Mouse (Mus musculus) embryonic facial prominence, embryonic 10.5 days (tissue): Measurements from ENCODE around the gene Slc47a1. TPM values are rescaled to one million over a fixed set of nuclear protein-coding genes. Genes with fewer than 3 reads are reported as not detected.
"Not testable (repeated sequence)": the region's sequence is repeated elsewhere in the genome, so short reads cannot be mapped to it uniquely, and the experiment has no call there.

Experiments used
- DNase-seq: peaks from one replicate; pipeline ENCODE4 v3.0.0-alpha.2; 2017; ENCODE audit warnings: low spot score
- H3K27ac ChIP-seq: fragments of 300-500 bp; sonication (generic); replicated peaks from 2 replicates; pipeline ENCODE4 v1.5.1; 2016; ENCODE audit warnings: mild to moderate bottlenecking
- H3K27me3 ChIP-seq: fragments of 300-500 bp; sonication (generic); replicated peaks from 2 replicates; pipeline ENCODE4 v1.6.1; 2016; ENCODE audit warnings: low read depth, mild to moderate bottlenecking; ENCODE audit not compliant: poor library complexity, severe bottlenecking
- H3K36me3 ChIP-seq: fragments of 300-500 bp; sonication (generic); replicated peaks from 2 replicates; pipeline ENCODE4 v1.6.1; 2016; ENCODE audit warnings: mild to moderate bottlenecking, moderate library complexity
- H3K4me1 ChIP-seq: fragments of 300-500 bp; sonication (generic); 2 replicates; pipeline ENCODE4 v1.6.1; 2016
- H3K4me3 ChIP-seq: fragments of 300-500 bp; sonication (generic); 2 replicates; pipeline ENCODE4 v1.5.1; 2016; ENCODE audit warnings: mild to moderate bottlenecking, moderate library complexity
- H3K9me3 ChIP-seq: fragments of 300-500 bp; sonication (generic); 2 replicates; pipeline ENCODE4 v1.6.1; 2016; ENCODE audit warnings: mild to moderate bottlenecking
- WGBS: fragments of 180-500 bp; shearing (Covaris S2); methylation state at CpG from one replicate; pipeline ENCODE4 v1.1.7; 2016; 5-methylcytosine and 5-hydroxymethylcytosine counted together
- polyA plus RNA-seq: library from polyadenylated mRNA; unstranded; fragments of >200 nt; fragmentation: Nextera tagmentation; extraction: Ambion mirVana; gene quantifications from 2 replicates; pipeline ENCODE4 v1.2.1, GENCODE M21; 2016

Slc47a1 gene
- polyA plus RNA-seq, result 0.05 and 0.08 TPM in 2 replicates

- Histone ChIP-seq H3K27ac (no peak within 1 kb of the TSS; the same call in 1 of the 2 replicates), H3K36me3 (no peaks in the 10 kb centered on the region), H3K4me1 (peaks cover 8% of the 10 kb centered on the region), H3K27me3 (peaks cover 62% of the 10 kb centered on the region), H3K4me3 (peak within 1 kb of the TSS; percentile 53), H3K9me3 (0 out of 2 replicates have a peak, but pooled peaks cover 2% of the 10 kb centered on the region)
- 18% methylated on average over 39 of the region's 39 CpGs for WGBS
- peak; percentile 52 for DNase-seq
Measured at GRCm38 (mm10) chr11:61377881-61378613, at the start of gene Slc47a1. Slc47a1 (minus strand) TSS chr11:61378345.

GRCm38 (mm10) chr11:61419253-61419652 is 41.1 kb upstream of the Slc47a1 start:
- 82% methylated on average over 6 of the region's 6 CpGs for WGBS
- Histone ChIP-seq H3K27ac (no peak overlapping the region), H3K9me3 (peaks cover 5% of the 10 kb centered on the region; the same call in 1 of the 2 replicates), H3K4me1 (no peaks in the 10 kb centered on the region), H3K27me3 (no peaks in the 10 kb centered on the region), H3K36me3 (no peaks in the 10 kb centered on the region), H3K4me3 (no peak overlapping the region)
- no peak for DNase-seq

- Histone ChIP-seq H3K27me3 (no peaks in the 10 kb centered on the region), H3K27ac (peak overlapping the region; percentile 31), H3K4me3 (no peak overlapping the region), H3K4me1 (no peaks in the 10 kb centered on the region), H3K36me3 (no peaks in the 10 kb centered on the region), H3K9me3 (peaks cover 5% of the 10 kb centered on the region; the same call in 1 of the 2 replicates)
- 33% methylated on average over 6 of the region's 6 CpGs for WGBS
- peak; percentile 88 for DNase-seq
Measured at GRCm38 (mm10) chr11:61417945-61418551, 39.9 kb upstream of the Slc47a1 start.

GRCm38 (mm10) chr11:61416540-61416939 is 38.4 kb upstream of the Slc47a1 start:
- not testable (repeated sequence) for H3K27ac ChIP-seq, H3K4me1 ChIP-seq, H3K36me3 ChIP-seq, DNase-seq, H3K4me3 ChIP-seq, H3K9me3 ChIP-seq, H3K27me3 ChIP-seq
- WGBS, result 82% methylated on average over 17 of the region's 17 CpGs

- Histone ChIP-seq H3K4me3 (no peak overlapping the region), H3K36me3 (no peaks in the 10 kb centered on the region), H3K4me1 (no peaks in the 10 kb centered on the region), H3K9me3 (peaks cover 5% of the 10 kb centered on the region; the same call in 1 of the 2 replicates), H3K27me3 (no peaks in the 10 kb centered on the region), H3K27ac (no peak overlapping the region)
- DNase-seq, result no peak
- WGBS, result 74% methylated on average over 1 of the region's 1 CpGs
Measured at GRCm38 (mm10) chr11:61415444-61415843, 37.3 kb upstream of the Slc47a1 start.

GRCm38 (mm10) chr11:61414560-61414959 is 36.4 kb upstream of the Slc47a1 start:
- H3K9me3 ChIP-seq, result no peaks in the 10 kb centered on the region
- H3K4me3 ChIP-seq, result no peak overlapping the region
- H3K27ac ChIP-seq, result no peak overlapping the region
- no peaks in the 10 kb centered on the region for H3K36me3 ChIP-seq
- WGBS, result 78% methylated on average over 3 of the region's 3 CpGs
- H3K4me1 ChIP-seq, result peaks cover 2% of the 10 kb centered on the region; the same call in 1 of the 2 replicates
- DNase-seq, result no peak
- H3K27me3 ChIP-seq, result no peaks in the 10 kb centered on the region

GRCm38 (mm10) chr11:61413411-61413810 is 35.3 kb upstream of the Slc47a1 start:
- WGBS, result 79% methylated on average over 5 of the region's 5 CpGs
- Histone ChIP-seq H3K27ac (no peak overlapping the region), H3K36me3 (no peaks in the 10 kb centered on the region), H3K4me1 (peaks cover 2% of the 10 kb centered on the region; the same call in 1 of the 2 replicates), H3K9me3 (no peaks in the 10 kb centered on the region), H3K27me3 (no peaks in the 10 kb centered on the region), H3K4me3 (no peak overlapping the region)
- no peak for DNase-seq

GRCm38 (mm10) chr11:61411809-61412208 is 33.7 kb upstream of the Slc47a1 start:
- no peak for DNase-seq
- WGBS, result 39% methylated on average over 7 of the region's 7 CpGs

GRCm38 (mm10) chr11:61411221-61411620 is 33.1 kb upstream of the Slc47a1 start:
- no peaks in the 10 kb centered on the region for H3K9me3 ChIP-seq
- no peak overlapping the region for H3K27ac ChIP-seq
- H3K4me1 ChIP-seq, result peaks cover 2% of the 10 kb centered on the region; the same call in 1 of the 2 replicates
- 83% methylated on average over 11 of the region's 11 CpGs for WGBS
- H3K36me3 ChIP-seq, result no peaks in the 10 kb centered on the region
- H3K27me3 ChIP-seq, result no peaks in the 10 kb centered on the region
- H3K4me3 ChIP-seq, result no peak overlapping the region
- DNase-seq, result no peak

More at GRCm38 (mm10) chr11:61411809-61412208, 33.7 kb upstream of the Slc47a1 start:
- Histone ChIP-seq H3K4me3 (no peak overlapping the region), H3K9me3 (no peaks in the 10 kb centered on the region), H3K36me3 (no peaks in the 10 kb centered on the region), H3K4me1 (peaks cover 2% of the 10 kb centered on the region; the same call in 1 of the 2 replicates), H3K27ac (no peak overlapping the region), H3K27me3 (no peaks in the 10 kb centered on the region)

- DNase-seq, result peak; percentile 87
- Histone ChIP-seq H3K27ac (no peak overlapping the region), H3K4me3 (no peak overlapping the region), H3K9me3 (no peaks in the 10 kb centered on the region), H3K27me3 (no peaks in the 10 kb centered on the region), H3K4me1 (peaks cover 2% of the 10 kb centered on the region; the same call in 1 of the 2 replicates), H3K36me3 (no peaks in the 10 kb centered on the region)
- 0% methylated on average over 1 of the region's 1 CpGs for WGBS
Measured at GRCm38 (mm10) chr11:61410129-61410528, 32.0 kb upstream of the Slc47a1 start.

- Histone ChIP-seq H3K27ac (peak overlapping the region; percentile 90; the same call in 1 of the 2 replicates), H3K27me3 (no peaks in the 10 kb centered on the region), H3K9me3 (no peaks in the 10 kb centered on the region), H3K4me3 (peak overlapping the region; percentile 86), H3K4me1 (peaks cover 2% of the 10 kb centered on the region; the same call in 1 of the 2 replicates), H3K36me3 (no peaks in the 10 kb centered on the region)
- WGBS, result 24% methylated on average over 3 of the region's 3 CpGs
- DNase-seq, result no peak
Measured at GRCm38 (mm10) chr11:61409051-61409450, 30.9 kb upstream of the Slc47a1 start.

GRCm38 (mm10) chr11:61408184-61409027 is 30.3 kb upstream of the Slc47a1 start:
- WGBS, result under 1% methylated on average over 64 of the region's 64 CpGs
- Histone ChIP-seq H3K27me3 (no peaks in the 10 kb centered on the region), H3K9me3 (no peaks in the 10 kb centered on the region), H3K27ac (peak overlapping the region; percentile 90), H3K4me3 (peak overlapping the region; percentile 86), H3K4me1 (peaks cover 2% of the 10 kb centered on the region; the same call in 1 of the 2 replicates), H3K36me3 (no peaks in the 10 kb centered on the region)
- peak; percentile 87 for DNase-seq
